Mouse (Mus musculus) v-Abl transformed pro-B cells (cell line): ENCODE measurements at regions not wholly inside any gene's neighbourhood (a gene's known extent, or its start where the extent isn't known, plus 50 kb on each side); places are given as distances from the start of the nearest gene placed in this dataset.

Experiments
- in situ Hi-C, 2 experiments: fragments of 400-800 bp; cut with MboI; formaldehyde crosslinking; loops; one replicate each; pipeline ENCODE4 v1.15.1; 2025; ENCODE audit not compliant: unreplicated experiment in 2 of 2

GRCm38 (mm10) chr16:65916831-65917230, 101.8 kb downstream of the Vgll3 start:
- in situ Hi-C loops, result no loop called here

- in situ Hi-C loops, result no loop called here
These were observed 110.9 kb downstream of the Vgll3 start for GRCm38 (mm10) chr16:65925986-65926385.

- in situ Hi-C loops, result no loop called here
These were observed 148.8 kb downstream of the Vgll3 start for GRCm38 (mm10) chr16:65963829-65964228.

GRCm38 (mm10) chr16:65964260-65964659, 149.2 kb downstream of the Vgll3 start:
- in situ Hi-C loops, result no loop called here

- in situ Hi-C loops, result no loop called here
These were observed 162.0 kb downstream of the Vgll3 start for GRCm38 (mm10) chr16:65977075-65977474.

- in situ Hi-C loops, result no loop called here
These were observed 172.1 kb downstream of the Vgll3 start for GRCm38 (mm10) chr16:65987186-65987585.

- in situ Hi-C loops, result no loop called here
These were observed 184.3 kb downstream of the Vgll3 start for GRCm38 (mm10) chr16:65999343-65999742.

- in situ Hi-C loops, result loop anchor here (10.0 to 25.0 kb wide), 6 partner anchors 366 to 1264 kb away; no protein-coding TSS in a partner anchor
These were observed 185.7 kb downstream of the Vgll3 start for GRCm38 (mm10) chr16:66000728-66001273.

- in situ Hi-C loops, result loop anchor here (5.0 to 25.0 kb wide), 8 partner anchors 370 to 1267 kb away; no protein-coding TSS in a partner anchor
These were observed 189.6 kb downstream of the Vgll3 start for GRCm38 (mm10) chr16:66004689-66005088.

- in situ Hi-C loops, result loop anchor here (5.0 to 25.0 kb wide), 8 partner anchors 371 to 1269 kb away; no protein-coding TSS in a partner anchor
These were observed 191.0 kb downstream of the Vgll3 start for GRCm38 (mm10) chr16:66005954-66006580.

GRCm38 (mm10) chr16:66013608-66014007, 198.6 kb downstream of the Vgll3 start:
- in situ Hi-C loops, result loop anchor here (25.0 kb wide), 2 partner anchors 476 to 1276 kb away; no protein-coding TSS in a partner anchor

GRCm38 (mm10) chr16:66014861-66015602, 200.0 kb downstream of the Vgll3 start:
- in situ Hi-C loops, result loop anchor here (25.0 kb wide), 2 partner anchors 478 to 1278 kb away; no protein-coding TSS in a partner anchor

- in situ Hi-C loops, result loop anchor here (25.0 kb wide), 2 partner anchors 480 to 1280 kb away; no protein-coding TSS in a partner anchor
These were observed 202.0 kb downstream of the Vgll3 start for GRCm38 (mm10) chr16:66017040-66017439.

GRCm38 (mm10) chr16:66023397-66023796, 208.3 kb downstream of the Vgll3 start:
- in situ Hi-C loops, result loop anchor here (25.0 kb wide), 2 partner anchors 486 to 1286 kb away; no protein-coding TSS in a partner anchor
